Mouse (Mus musculus) myocyte (in vitro differentiated cells): Measurements from ENCODE around the gene Rapgef2. TPM values are rescaled to one million over a fixed set of nuclear protein-coding genes. Genes with fewer than 3 reads are reported as not detected.

ENCODE experiments used
- H3K27me3 ChIP-seq: one replicate; pipeline ENCODE4 v1.6.1; 2011; ENCODE audit not compliant: control insufficient read depth, insufficient read depth, insufficient read length
- H3K36me3 ChIP-seq: one replicate; pipeline ENCODE4 v1.6.1; 2011; ENCODE audit not compliant: control insufficient read depth, insufficient read depth
- H3K4me2 ChIP-seq: one replicate; pipeline ENCODE4 v1.6.1; 2011; ENCODE audit warnings: low read depth, control low read depth
- H3K4me3 ChIP-seq: one replicate; pipeline ENCODE4 v1.5.1; 2011; ENCODE audit warnings: mild to moderate bottlenecking, control low read depth, moderate library complexity
- H3K79me2 ChIP-seq: one replicate; pipeline ENCODE4 v1.6.1; 2011; ENCODE audit not compliant: control insufficient read depth, insufficient read depth
- H3ac ChIP-seq: one replicate; pipeline ENCODE4 v1.6.1; 2011; ENCODE audit not compliant: control insufficient read depth, insufficient read length
- CEBPB ChIP-seq: IDR thresholded peaks from 2 replicates; pipeline ENCODE4 v1.6.1; 2011; ENCODE audit warnings: mild to moderate bottlenecking, moderate library complexity; ENCODE audit not compliant: poor library complexity, insufficient read depth, severe bottlenecking
- E2F4 ChIP-seq: IDR thresholded peaks from one replicate; pipeline ENCODE4 v1.6.1; 2011; ENCODE audit warnings: mild to moderate bottlenecking, control low read depth, moderate library complexity; ENCODE audit not compliant: insufficient read depth
- MAX ChIP-seq: IDR thresholded peaks from one replicate; pipeline ENCODE4 v1.6.1; 2011; ENCODE audit warnings: low read depth, mild to moderate bottlenecking, control low read depth
- MYOD1 ChIP-seq, 3 experiments: IDR thresholded peaks; one replicate each; pipeline ENCODE4 v1.6.1; 2011; ENCODE audit warnings: control low read depth in 2 of 3, low read depth in 2 of 3, mild to moderate bottlenecking in 2 of 3, moderate library complexity in 1 of 3; ENCODE audit not compliant: insufficient read length in 2 of 3, control insufficient read depth in 1 of 3
- MYOG ChIP-seq, 3 experiments: IDR thresholded peaks; one replicate each; pipeline ENCODE4 v1.6.1; 2011; ENCODE audit warnings: control low read depth in 2 of 3, low read depth in 2 of 3, mild to moderate bottlenecking in 2 of 3; ENCODE audit not compliant: insufficient read length in 2 of 3, control insufficient read depth in 1 of 3, insufficient read depth in 1 of 3
- POLR2A ChIP-seq: IDR thresholded peaks from one replicate; pipeline ENCODE4 v1.6.1; 2011; ENCODE audit warnings: low read depth, mild to moderate bottlenecking, control low read depth, moderate library complexity; ENCODE audit not compliant: insufficient read length
- POLR2AphosphoS2 ChIP-seq: IDR thresholded peaks from one replicate; pipeline ENCODE4 v1.6.1; 2011; ENCODE audit warnings: low read depth, control low read depth; ENCODE audit not compliant: insufficient read length
- REST ChIP-seq: IDR thresholded peaks from one replicate; pipeline ENCODE4 v1.6.1; 2011; ENCODE audit warnings: mild to moderate bottlenecking, control low read depth, moderate library complexity; ENCODE audit not compliant: insufficient read depth, insufficient read length
- SRF ChIP-seq: IDR thresholded peaks from one replicate; pipeline ENCODE4 v1.6.1; 2011; ENCODE audit warnings: low read depth; ENCODE audit not compliant: control insufficient read depth, insufficient read length
- TCF12 ChIP-seq: IDR thresholded peaks from one replicate; pipeline ENCODE4 v1.6.1; 2011; ENCODE audit warnings: mild to moderate bottlenecking, control low read depth; ENCODE audit not compliant: poor library complexity, insufficient read depth, severe bottlenecking
- TCF3 ChIP-seq: IDR thresholded peaks from one replicate; pipeline ENCODE4 v1.6.1; 2011; ENCODE audit warnings: low read depth, control low read depth; ENCODE audit not compliant: insufficient read length
- USF1 ChIP-seq: IDR thresholded peaks from one replicate; pipeline ENCODE4 v1.6.1; 2011; ENCODE audit warnings: low read depth, mild to moderate bottlenecking, control low read depth, moderate library complexity
- polyA plus RNA-seq: library from polyadenylated mRNA; unstranded; fragments of >200 nt; fragmentation: generic; extraction: Trizol; gene quantifications from one replicate; pipeline ENCODE4 v1.2.1, GENCODE M21; 2012; ENCODE audit warnings: missing spikeins

Rapgef2 gene
- polyA plus RNA-seq, 1 experiment: 5.8 TPM

GRCm38 (mm10) chr3:79273350-79273749 lies 13.0 kb downstream of the Rapgef2 start:
- Histone ChIP-seq H3K27me3 (no peaks in the 10 kb centered on the region), H3K4me3 (no peak overlapping the region), H3K79me2 (peaks cover 79% of the 10 kb centered on the region), H3ac (no peak overlapping the region), H3K4me2 (no peak overlapping the region), H3K36me3 (no peaks in the 10 kb centered on the region)
- TF ChIP-seq REST (no peak), E2F4 (no peak), SRF (no peak), TCF3 (no peak), POLR2AphosphoS2 (no peak), TCF12 (no peak), POLR2A (no peak), CEBPB (no peak), MYOG (IDR thresholded peaks at IDR 0.05; ENCODE audit: control insufficient read depth in 1 of 3, insufficient read depth in 1 of 3, insufficient read length in 2 of 3, low read depth in 2 of 3) (no peak), MYOD1 (IDR thresholded peaks at IDR 0.05; ENCODE audit: control insufficient read depth in 1 of 3, insufficient read length in 2 of 3, low read depth in 2 of 3) (no peak), USF1 (no peak), MAX (no peak)

GRCm38 (mm10) chr3:79272939-79273338 lies 13.4 kb downstream of the Rapgef2 start:
- Histone ChIP-seq H3K4me3 (no peak overlapping the region), H3K36me3 (no peaks in the 10 kb centered on the region), H3K27me3 (no peaks in the 10 kb centered on the region), H3ac (no peak overlapping the region), H3K79me2 (peaks cover 79% of the 10 kb centered on the region), H3K4me2 (no peak overlapping the region)
- TF ChIP-seq E2F4 (no peak), MYOG (IDR thresholded peaks at IDR 0.05; ENCODE audit: control insufficient read depth in 1 of 3, insufficient read depth in 1 of 3, insufficient read length in 2 of 3, low read depth in 2 of 3) (no peak), POLR2AphosphoS2 (no peak), MYOD1 (IDR thresholded peaks at IDR 0.05; ENCODE audit: control insufficient read depth in 1 of 3, insufficient read length in 2 of 3, low read depth in 2 of 3) (no peak), TCF12 (no peak), SRF (no peak), CEBPB (no peak), REST (no peak), POLR2A (no peak), USF1 (no peak), MAX (no peak), TCF3 (no peak)

GRCm38 (mm10) chr3:79270980-79271555 lies 15.2 kb downstream of the Rapgef2 start:
- Histone ChIP-seq H3K4me2 (no peak overlapping the region), H3K79me2 (peaks cover 79% of the 10 kb centered on the region), H3K4me3 (no peak overlapping the region), H3ac (no peak overlapping the region), H3K36me3 (peaks cover 4% of the 10 kb centered on the region), H3K27me3 (no peaks in the 10 kb centered on the region)
- TF ChIP-seq SRF (no peak), TCF12 (no peak), POLR2AphosphoS2 (no peak), E2F4 (no peak), MAX (no peak), CEBPB (no peak), REST (no peak), MYOG (IDR thresholded peaks at IDR 0.05; ENCODE audit: control insufficient read depth in 1 of 3, insufficient read depth in 1 of 3, insufficient read length in 2 of 3, low read depth in 2 of 3) (no peak), USF1 (no peak), TCF3 (no peak), POLR2A (no peak), MYOD1 (IDR thresholded peaks at IDR 0.05; ENCODE audit: control insufficient read depth in 1 of 3, insufficient read length in 2 of 3, low read depth in 2 of 3) (no peak)

- peak overlapping the region; percentile 42 for H3K4me2 ChIP-seq
- H3K4me3 ChIP-seq: no peak overlapping the region
- TF ChIP-seq MAX (no peak), MYOD1 (IDR thresholded peaks at IDR 0.05; ENCODE audit: control insufficient read depth in 1 of 3, insufficient read length in 2 of 3, low read depth in 2 of 3) (no peak), CEBPB (no peak), USF1 (no peak), E2F4 (no peak), POLR2A (no peak), TCF12 (no peak), REST (no peak), POLR2AphosphoS2 (no peak), TCF3 (no peak), SRF (no peak)
- peaks cover 81% of the 10 kb centered on the region for H3K79me2 ChIP-seq
- H3K27me3 ChIP-seq: no peaks in the 10 kb centered on the region
- H3K36me3 ChIP-seq: peaks cover 4% of the 10 kb centered on the region
- H3ac ChIP-seq: no peak overlapping the region
Measured at GRCm38 (mm10) chr3:79269872-79270271, 16.4 kb downstream of the Rapgef2 start.

GRCm38 (mm10) chr3:79266976-79267375 lies 19.3 kb downstream of the Rapgef2 start:
- Histone ChIP-seq H3K4me2 (no peak overlapping the region), H3K27me3 (no peaks in the 10 kb centered on the region), H3K36me3 (peaks cover 4% of the 10 kb centered on the region), H3K4me3 (no peak overlapping the region), H3K79me2 (peaks cover 90% of the 10 kb centered on the region), H3ac (no peak overlapping the region)
- TF ChIP-seq MYOD1 (IDR thresholded peaks at IDR 0.05; ENCODE audit: control insufficient read depth in 1 of 3, insufficient read length in 2 of 3, low read depth in 2 of 3) (no peak), POLR2AphosphoS2 (no peak), POLR2A (no peak), MAX (no peak), MYOG (IDR thresholded peaks at IDR 0.05; ENCODE audit: control insufficient read depth in 1 of 3, insufficient read depth in 1 of 3, insufficient read length in 2 of 3, low read depth in 2 of 3) (no peak), USF1 (no peak), E2F4 (no peak), CEBPB (no peak), REST (no peak), TCF12 (no peak), SRF (no peak), TCF3 (no peak)
